Mouse (Mus musculus) cerebellum, adult 11-12 months (tissue): ENCODE measurements around the gene Man2a1.
A peak's percentile ranks its signal among the peaks of the same experiment; 100 is the strongest.

Source experiments
- DNase-seq: peaks from one replicate; pipeline ENCODE4 v3.0.0; 2022

Gene Man2a1

GRCm38 (mm10) chr17:64765286-64765685 lies 164.8 kb downstream of the Man2a1 start:
- DNase-seq: peak; percentile 31

- DNase-seq: no peak
These were observed 166.0 kb downstream of the Man2a1 start for GRCm38 (mm10) chr17:64766507-64766906.

- no peak for DNase-seq
These were observed 169.7 kb downstream of the Man2a1 start for GRCm38 (mm10) chr17:64770277-64770676.

GRCm38 (mm10) chr17:64772611-64773010 lies 172.1 kb downstream of the Man2a1 start:
- DNase-seq: no peak

- DNase-seq: no peak
These were observed 173.7 kb downstream of the Man2a1 start for GRCm38 (mm10) chr17:64774218-64774617.

GRCm38 (mm10) chr17:64778300-64778699 lies 177.8 kb downstream of the Man2a1 start:
- no peak for DNase-seq

GRCm38 (mm10) chr17:64778756-64779155 lies 178.2 kb downstream of the Man2a1 start:
- DNase-seq: no peak

- DNase-seq: no peak
These were observed 180.4 kb downstream of the Man2a1 start for GRCm38 (mm10) chr17:64780753-64781490.

- DNase-seq: no peak
These were observed 181.8 kb downstream of the Man2a1 start for GRCm38 (mm10) chr17:64782307-64782706.

GRCm38 (mm10) chr17:64785961-64786360 lies 185.4 kb downstream of the Man2a1 start:
- no peak for DNase-seq

GRCm38 (mm10) chr17:64788301-64788700 lies 187.8 kb downstream of the Man2a1 start:
- no peak for DNase-seq

GRCm38 (mm10) chr17:64789175-64789574 lies 188.6 kb downstream of the Man2a1 start:
- DNase-seq: no peak

- no peak for DNase-seq
These were observed 191.5 kb downstream of the Man2a1 start for GRCm38 (mm10) chr17:64792076-64792475.

- no peak for DNase-seq
These were observed 192.1 kb downstream of the Man2a1 start for GRCm38 (mm10) chr17:64792623-64793022.

- no peak for DNase-seq
These were observed 201.8 kb downstream of the Man2a1 start for GRCm38 (mm10) chr17:64802168-64802955.

- no peak for DNase-seq
These were observed 202.4 kb downstream of the Man2a1 start for GRCm38 (mm10) chr17:64802956-64803275.
